Mouse (Mus musculus): ENCODE data around the gene Trim7.
A peak's percentile ranks its signal among the peaks of the same experiment; 100 is the strongest.
"Not testable (repeated sequence)": the region's sequence is repeated elsewhere in the genome, so short reads cannot be mapped to it uniquely, and the experiment has no call there.

Trim7 gene

DNA sequence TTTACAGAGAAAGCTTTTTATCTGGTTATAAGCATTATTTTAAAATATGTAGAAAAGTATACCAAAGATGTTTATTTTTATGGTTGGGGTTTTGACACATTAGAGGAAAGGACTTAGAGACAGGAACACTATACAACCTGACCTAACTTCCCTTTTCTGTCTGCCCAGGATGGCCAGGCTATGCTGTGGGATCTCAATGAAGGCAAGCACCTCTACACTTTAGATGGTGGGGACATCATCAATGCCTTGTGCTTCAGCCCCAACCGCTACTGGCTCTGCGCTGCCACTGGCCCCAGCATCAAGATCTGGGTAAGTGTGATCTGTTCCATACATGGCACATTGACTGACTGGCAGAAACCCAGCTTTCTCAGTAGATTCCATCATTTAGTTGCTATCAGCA, 22.0 kb upstream of the Trim7 start:
- DNase-seq, result no peak

DNA sequence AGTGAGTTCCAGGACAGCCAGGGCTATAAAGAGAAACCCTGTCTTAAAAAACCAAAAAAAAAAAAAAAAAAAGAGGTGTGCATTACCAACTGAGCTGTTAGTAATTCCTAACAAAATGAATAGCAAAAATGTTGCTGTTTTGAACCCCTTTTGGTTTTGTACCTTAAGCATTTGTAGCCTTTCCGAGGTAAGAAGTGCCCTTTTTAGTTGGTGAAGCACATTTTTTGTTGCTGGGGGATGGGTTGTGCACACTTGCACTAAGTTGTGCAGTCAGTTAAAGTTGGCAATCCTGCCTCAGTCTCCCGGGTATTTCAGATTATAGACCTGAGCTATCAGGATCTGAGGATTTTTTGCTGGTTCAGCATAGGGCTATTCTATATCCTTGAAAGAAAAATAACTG, 21.0 kb upstream of the Trim7 start:
- DNase-seq, result no peak

DNA sequence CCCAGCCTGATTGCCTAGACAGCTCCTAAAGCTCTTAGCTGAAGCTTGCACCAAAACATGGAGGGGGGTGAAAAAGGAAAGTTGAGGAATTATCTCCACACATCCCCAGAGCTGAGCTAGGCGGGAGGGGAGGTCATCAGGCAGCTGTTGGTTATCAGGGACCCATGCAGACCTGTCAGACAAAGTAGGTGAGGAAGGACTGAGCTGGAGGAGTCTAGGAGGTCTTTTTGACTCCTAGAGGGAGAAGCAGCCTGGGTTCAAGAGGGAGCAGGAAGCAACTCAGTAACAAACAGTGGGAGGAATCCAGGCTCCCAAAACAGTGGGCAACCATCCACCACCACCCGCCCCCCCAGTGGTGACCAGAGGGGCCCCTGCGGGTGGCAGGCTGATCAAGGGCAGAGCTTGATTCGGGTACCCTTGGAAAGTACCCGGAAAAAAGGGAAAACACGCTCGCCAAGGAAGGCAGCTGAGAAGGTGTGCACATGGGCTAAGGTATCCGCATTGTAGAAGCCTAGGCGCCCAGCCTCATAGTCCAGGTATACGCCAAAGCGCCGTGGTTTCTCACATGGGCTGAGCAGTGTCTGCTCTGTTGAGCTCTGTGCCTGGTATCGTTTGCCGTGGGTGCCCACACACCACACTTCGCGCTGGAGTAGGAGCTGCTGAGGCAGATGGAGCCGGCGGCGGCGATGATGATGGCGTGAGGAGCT, 18.9 kb upstream of the Trim7 start:
- peak; percentile 56 for DNase-seq

DNA sequence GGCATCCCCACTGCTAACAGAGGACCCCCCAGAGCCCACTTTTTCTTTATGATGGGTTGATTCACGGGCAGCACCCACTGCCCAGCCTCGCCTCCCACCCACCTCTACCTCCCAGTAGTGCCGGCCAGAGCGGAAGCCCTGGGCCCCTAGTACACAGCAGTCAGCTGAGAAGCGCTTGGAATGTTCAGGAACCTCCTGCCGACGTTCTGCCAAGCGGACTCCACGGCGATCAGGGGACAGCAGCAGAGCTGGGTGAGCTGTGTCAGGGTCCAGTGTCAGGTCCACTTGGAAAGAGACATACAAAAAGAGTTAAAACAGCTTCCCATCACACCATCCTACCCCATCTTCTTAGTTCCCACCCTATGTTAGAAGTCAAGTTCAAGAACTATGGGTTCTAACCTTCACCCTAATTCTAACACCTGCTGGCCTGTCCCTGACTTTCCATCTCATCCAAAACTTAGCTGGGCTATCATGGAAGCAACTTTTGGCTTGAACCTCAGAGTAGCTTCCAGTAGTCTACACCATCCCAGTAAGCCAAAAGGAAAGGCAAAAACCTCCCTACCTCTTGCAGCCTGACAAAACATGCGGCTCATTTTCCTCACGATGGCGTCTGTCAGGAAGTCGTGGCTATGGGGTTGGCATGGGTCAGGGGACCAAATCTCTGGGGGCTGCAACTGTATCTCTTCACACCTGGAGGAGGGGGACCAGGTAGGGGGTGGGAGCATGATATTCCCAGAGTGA, 18.2 kb upstream of the Trim7 start:
- no peak for DNase-seq

DNA sequence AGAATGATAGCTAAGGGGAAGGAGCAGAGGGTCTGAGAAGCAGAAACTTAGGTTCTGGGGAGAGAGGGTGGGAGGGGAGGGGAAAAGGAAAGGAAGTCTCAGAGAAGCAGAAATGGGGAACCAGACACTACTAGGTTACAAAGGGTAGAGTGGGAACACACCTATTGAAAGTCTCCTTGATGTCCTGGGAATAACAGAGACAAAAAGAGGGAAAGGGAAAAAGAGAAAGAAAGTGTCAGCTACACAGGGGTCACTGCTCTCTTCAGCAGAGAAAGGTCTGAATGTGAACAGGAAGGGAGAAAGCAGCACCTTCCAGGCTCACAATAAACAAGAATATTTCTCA, 17.7 kb upstream of the Trim7 start:
- DNase-seq, result no peak

DNA sequence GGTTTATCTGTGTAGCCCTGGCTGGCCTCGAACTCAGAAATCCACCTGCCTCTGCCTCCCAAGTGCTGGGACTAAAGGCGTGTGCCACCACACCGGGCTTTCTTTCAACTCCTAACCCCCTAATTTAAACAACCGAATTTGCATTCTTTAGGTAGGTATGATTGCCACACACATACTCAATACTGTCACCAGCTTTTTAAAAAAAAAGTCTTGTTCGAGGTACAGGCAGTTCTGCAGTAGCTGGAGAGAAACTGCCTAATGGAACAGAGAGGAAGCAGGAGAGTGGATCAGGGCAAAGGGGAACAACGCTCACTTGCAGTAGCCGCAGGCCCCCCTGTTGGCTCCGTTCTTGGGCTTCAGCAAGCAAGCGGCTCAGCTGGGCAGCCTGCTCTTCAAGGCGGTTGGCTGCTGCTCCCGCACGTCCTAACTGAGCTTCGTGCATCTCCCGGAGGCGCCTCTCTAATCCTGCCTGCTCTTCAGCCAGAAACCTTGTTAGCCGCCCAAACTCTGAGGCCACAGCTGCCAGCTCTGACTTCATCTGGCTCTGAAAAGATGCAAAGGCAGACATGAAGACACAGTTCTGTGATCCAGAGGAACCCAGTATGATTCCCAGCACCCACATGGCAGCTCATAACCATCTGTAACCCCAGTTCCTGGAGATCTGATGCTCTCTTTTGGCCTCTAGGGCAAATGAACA, 17.1 kb upstream of the Trim7 start:
- no peak for DNase-seq

- DNase-seq, result no peak
These were observed 16.5 kb upstream of the Trim7 start for GRCm38 (mm10) chr11:48809434-48809830.

GRCm38 (mm10) chr11:48810142-48810541, 15.8 kb upstream of the Trim7 start:
- DNase-seq, result no peak

DNA sequence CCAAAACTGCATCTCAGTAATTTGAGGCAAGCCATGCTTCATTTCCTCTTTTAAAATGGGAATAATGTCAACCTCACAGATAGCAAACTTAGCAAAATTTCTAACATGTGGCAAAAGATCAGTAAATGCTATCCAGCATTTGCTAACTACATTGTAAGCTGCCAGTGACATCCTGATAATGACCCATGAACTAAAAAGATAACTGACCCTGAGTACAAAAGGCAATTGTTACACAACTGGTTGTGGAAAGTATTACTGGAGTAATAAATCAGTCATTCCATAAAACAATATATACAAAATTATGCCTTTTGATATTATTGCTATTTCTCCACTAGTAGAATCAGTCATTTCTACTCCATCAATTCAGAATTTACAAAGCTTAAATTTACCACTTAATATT, 12.2 kb upstream of the Trim7 start:
- no peak for DNase-seq

- no peak for DNase-seq
These were observed 10.1 kb upstream of the Trim7 start for GRCm38 (mm10) chr11:48815851-48816250.

GRCm38 (mm10) chr11:48816281-48816781, 9.6 kb upstream of the Trim7 start:
- peak; percentile 32 for DNase-seq

- peak; percentile 100 for DNase-seq
These were observed 8.9 kb upstream of the Trim7 start, which contains the start of gene Trim41 for GRCm38 (mm10) chr11:48816800-48817665. Gene Trim41 (minus strand): TSS chr11:48817353.

GRCm38 (mm10) chr11:48817794-48818193, 8.1 kb upstream of the Trim7 start:
- DNase-seq, result no peak

DNA sequence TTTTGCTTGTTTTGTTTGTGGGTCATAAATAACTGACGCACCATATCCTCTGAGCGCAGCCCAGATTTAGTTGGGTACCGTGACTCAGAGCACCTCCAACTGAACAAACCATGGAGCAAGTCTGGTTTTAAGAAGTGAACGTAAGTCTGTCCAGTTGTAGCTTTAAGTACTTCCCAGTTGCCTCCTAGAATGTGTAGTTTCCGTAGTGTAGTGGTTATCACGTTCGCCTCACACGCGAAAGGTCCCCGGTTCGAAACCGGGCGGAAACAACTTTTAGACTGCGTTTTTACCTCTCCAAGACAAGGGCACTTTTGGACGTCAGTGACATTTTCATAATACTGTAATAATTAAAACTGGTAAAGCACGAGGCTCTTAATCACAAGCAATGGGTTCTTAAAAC, 7.6 kb upstream of the Trim7 start:
- DNase-seq, result peak; percentile 89

GRCm38 (mm10) chr11:48819614-48820307, 6.2 kb upstream of the Trim7 start:
- no peak for DNase-seq

DNA sequence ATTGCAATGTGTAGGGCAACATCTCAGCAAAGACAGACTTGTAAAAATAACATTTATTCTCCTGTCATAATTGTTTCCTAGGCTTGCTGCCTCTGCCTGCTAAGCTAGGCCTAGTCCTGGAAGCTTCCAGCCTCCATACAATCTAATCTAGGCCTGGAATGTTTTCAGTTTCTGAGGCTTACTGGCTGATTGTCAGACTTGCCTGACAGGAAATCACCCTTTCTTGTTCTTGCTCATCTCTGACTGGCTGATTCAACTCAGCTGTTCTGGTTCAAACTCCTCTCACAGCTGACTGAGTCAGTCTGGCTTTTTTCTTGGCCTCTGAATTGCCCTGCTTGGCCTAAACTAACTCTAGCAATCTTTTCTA, 5.6 kb upstream of the Trim7 start:
- DNase-seq, result no peak

DNA sequence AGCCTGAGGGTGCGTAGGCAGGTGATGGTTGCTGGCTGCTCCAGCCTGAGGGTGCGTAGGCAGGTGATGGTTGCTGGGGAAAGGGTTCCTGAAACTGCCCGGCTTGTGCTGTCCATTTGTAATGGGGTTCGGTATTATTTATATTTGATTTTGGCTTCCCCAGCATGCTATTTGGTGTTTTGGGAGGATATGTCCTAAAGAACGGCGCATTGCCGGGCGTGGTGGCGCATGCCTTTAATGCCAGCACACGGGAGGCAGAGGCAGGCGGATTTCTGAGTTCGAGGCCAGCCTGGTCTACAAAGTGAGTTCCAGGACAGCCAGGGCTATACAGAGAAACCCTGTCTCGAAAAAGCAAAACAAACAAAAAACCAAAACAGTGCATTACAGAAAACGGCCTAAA, 4.6 kb upstream of the Trim7 start:
- not testable (repeated sequence) for DNase-seq

- DNase-seq, result no peak
These were observed 3.0 kb upstream of the Trim7 start for GRCm38 (mm10) chr11:48822768-48823512.

GRCm38 (mm10) chr11:48823536-48823972, 2.4 kb upstream of the Trim7 start:
- peak; percentile 87 for DNase-seq

GRCm38 (mm10) chr11:48824311-48824830, 1.6 kb upstream of the Trim7 start:
- no peak for DNase-seq

GRCm38 (mm10) chr11:48826752-48827096, 784 bp downstream of the Trim7 start:
- DNase-seq, result no peak

Measured in liver (tissue).